Mouse (Mus musculus) megakaryocyte-erythroid progenitor cell, adult 5 weeks (primary cell): ENCODE measurements around the gene Olfr672. TPM values are rescaled to one million over a fixed set of nuclear protein-coding genes. Genes with fewer than 3 reads are reported as not detected.

Source experiments
- polyA plus RNA-seq: library from polyadenylated mRNA; stranded (reverse); fragments of >175 nt; gene quantifications from 2 replicates; pipeline ENCODE4 v1.2.3, GENCODE M21; 2012

Gene Olfr672
- not detected in 2 replicates for polyA plus RNA-seq

GRCm38 (mm10) chr7:105001929-105002328 lies at the start of gene Olfr672:
Gene Olfr672, minus strand, starts transcription at chr7:105002029.

DNA sequence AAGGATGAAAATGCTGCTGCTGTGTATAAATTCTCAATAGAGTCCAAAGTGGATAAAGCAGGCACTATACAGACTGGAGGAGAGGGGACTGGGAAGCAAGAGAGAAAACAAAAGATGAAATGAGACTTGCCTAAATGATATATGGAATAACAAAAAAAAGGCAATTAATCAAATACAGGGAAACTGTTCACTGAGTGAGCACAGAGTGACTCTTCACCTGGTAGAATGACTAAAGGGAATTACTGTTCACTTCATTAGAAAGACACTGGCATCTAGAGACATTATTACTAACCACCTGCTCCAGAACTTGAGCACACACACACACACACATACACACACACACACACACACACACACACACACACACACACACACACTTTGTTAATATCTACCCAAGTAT lies 30.6 kb upstream of the Olfr672 start, which contains the start of gene Olfr676:
TSS of gene Olfr676 (plus strand) at position 301 of the 400 bp plus-strand sequence.

GRCm38 (mm10) chr7:105028360-105028759 lies 26.5 kb upstream of the Olfr672 start, which contains the start of gene Olfr675:
Gene Olfr675, minus strand, starts transcription at chr7:105028460.

DNA sequence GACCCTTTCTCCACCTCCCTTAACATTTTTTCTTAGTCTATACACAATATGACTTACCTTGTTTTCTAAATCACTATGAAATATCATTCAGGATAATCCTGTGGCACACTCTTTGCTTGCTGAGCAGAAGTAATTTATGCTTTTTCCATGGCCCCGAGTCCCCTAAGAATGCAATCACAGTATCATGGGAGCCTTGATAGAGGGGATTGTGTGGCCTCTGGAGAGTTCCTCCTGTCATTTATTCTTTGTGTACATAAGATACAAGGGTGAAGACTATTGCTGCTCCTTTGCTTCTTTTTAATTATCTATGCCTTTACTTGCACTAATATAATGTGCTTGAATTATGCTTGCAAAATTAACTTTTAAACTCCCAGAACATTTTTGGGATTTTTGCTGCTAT lies 22.8 kb downstream of the Olfr672 start, which contains the start of gene Olfr671:
TSS of gene Olfr671 (minus strand) at position 101 of the 400 bp plus-strand sequence.

DNA sequence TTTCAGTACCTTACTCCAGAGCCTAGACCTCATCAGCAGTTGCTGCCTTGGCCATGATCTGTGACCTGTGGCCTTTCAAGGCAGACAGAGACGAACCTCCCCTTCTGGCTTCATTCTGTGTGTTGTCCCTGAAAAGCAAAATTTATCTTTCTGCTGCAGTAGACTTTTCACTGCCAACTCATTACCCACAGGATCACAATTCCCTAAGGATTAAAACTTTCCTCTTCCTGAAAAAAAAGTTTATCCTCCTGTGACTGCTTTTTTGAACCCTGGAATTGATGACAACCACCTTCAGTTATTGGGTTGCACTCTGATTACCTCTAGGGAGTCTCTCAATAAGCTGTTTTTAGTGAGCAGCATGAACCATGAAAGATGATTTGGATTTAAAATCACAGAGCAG lies 39.3 kb downstream of the Olfr672 start, which contains the start of gene Olfr670:
TSS of gene Olfr670 (minus strand) at position 101 of the 400 bp plus-strand sequence.

Other genes starting within 250 kb of the Olfr672 start
- not detected in 2 replicates for gene Usp17le, start 224.6 kb downstream of the Olfr672 start, polyA plus RNA-seq
- gene Usp17lb, start 159.4 kb downstream of the Olfr672 start, polyA plus RNA-seq, result not detected in 2 replicates
- gene Usp17la, start 145.0 kb downstream of the Olfr672 start, polyA plus RNA-seq, result 0.03 and 0.09 TPM in 2 replicates
- not detected in 2 replicates for gene Olfr665, start 124.0 kb downstream of the Olfr672 start, polyA plus RNA-seq
- gene Olfr666, start 106.1 kb downstream of the Olfr672 start, polyA plus RNA-seq, result not detected in 2 replicates
- not detected in 2 replicates for gene Olfr667, start 80.5 kb downstream of the Olfr672 start, polyA plus RNA-seq
- not detected in 2 replicates for gene Olfr668, start 74.0 kb downstream of the Olfr672 start, polyA plus RNA-seq
- not detected in 2 replicates for gene Olfr669, start 67.8 kb downstream of the Olfr672 start, polyA plus RNA-seq
- not detected in 2 replicates for gene Olfr670, start 39.4 kb downstream of the Olfr672 start, polyA plus RNA-seq
- gene Olfr671, start 22.9 kb downstream of the Olfr672 start, polyA plus RNA-seq, result 0.02 TPM in 1 of 2 replicates, not detected in the other
- not detected in 2 replicates for gene Olfr675, start 26.4 kb upstream of the Olfr672 start, polyA plus RNA-seq
- not detected in 2 replicates for gene Olfr676, start 30.7 kb upstream of the Olfr672 start, polyA plus RNA-seq
- not detected in 2 replicates for gene Olfr677, start 49.3 kb upstream of the Olfr672 start, polyA plus RNA-seq
- not detected in 2 replicates for gene Olfr678, start 62.4 kb upstream of the Olfr672 start, polyA plus RNA-seq
- not detected in 2 replicates for gene Olfr679, start 79.2 kb upstream of the Olfr672 start, polyA plus RNA-seq
- not detected in 2 replicates for gene Olfr680-ps1, start 90.8 kb upstream of the Olfr672 start, polyA plus RNA-seq
- not detected in 2 replicates for gene Olfr681, start 114.8 kb upstream of the Olfr672 start, polyA plus RNA-seq
- gene Olfr683, start 145.0 kb upstream of the Olfr672 start, polyA plus RNA-seq, result not detected in 2 replicates
- 0.08 TPM in 1 of 2 replicates, not detected in the other for gene Olfr684, start 161.6 kb upstream of the Olfr672 start, polyA plus RNA-seq
- 0.06 TPM in 1 of 2 replicates, not detected in the other for gene Olfr685, start 184.0 kb upstream of the Olfr672 start, polyA plus RNA-seq
- gene Olfr686, start 205.5 kb upstream of the Olfr672 start, polyA plus RNA-seq, result not detected in 2 replicates